Comparison of ENCODE assay signal across 9 mouse cellular contexts in the genomic region with DNA sequence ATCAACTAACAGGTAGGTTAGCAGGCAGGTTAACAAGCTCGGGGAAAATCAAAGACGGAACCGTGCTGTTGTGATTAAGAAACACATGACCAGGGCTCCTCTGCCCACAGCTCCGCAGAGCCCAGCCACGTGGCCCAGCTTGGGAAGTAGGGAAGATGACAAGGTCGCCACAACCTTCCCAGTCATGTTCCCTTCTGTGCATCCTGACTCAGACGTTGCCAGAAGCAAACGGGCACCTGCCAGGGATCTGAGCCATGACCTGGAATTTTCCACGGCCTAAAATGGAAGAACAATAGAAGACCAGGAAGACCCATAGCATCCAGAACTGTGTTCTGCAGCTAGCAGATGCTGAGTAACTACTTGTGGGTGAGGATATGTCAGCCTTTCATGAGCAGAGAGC. TPM values are rescaled to one million over a fixed set of nuclear protein-coding genes. Genes with fewer than 3 reads are reported as not detected.
A peak's percentile ranks its signal among the peaks of the same experiment; 100 is the strongest.
DNase-seq lines count a peak whose midpoint lies in the region; ATAC-seq lines count a peak whose summit lies in the region.
"Had no signal": no experiment of that assay in that cellular context is flagged by ENCODE, and none has a peak within 500 bp of the region (broad histone marks: within the 10 kb centered on the region; RNA-seq: fewer than 3 reads in every experiment).

No protein-coding gene starts in this region.

- no peak overlapping the region for H3K4me3 ChIP-seq in kidney, embryonic 16.5 days (ENCODE audit: low read length)

- DNase-seq in kidney, adult 9 months, result peak; percentile 33
- peak; percentile 95 for DNase-seq in brain, adult 2 months (ENCODE audit: low read depth, low spot score)
- DNase-seq in cerebellum, postnatal 14 days, result peak; percentile 65 to 68
- peak; percentile 39 for DNase-seq in kidney, postnatal 14 days
- DNase-seq in spleen, postnatal 4 days (ENCODE audit: low spot score in 2 of 2), result no peak
- no peak for DNase-seq in lung, postnatal 14 days

- no peaks in the 10 kb centered on the region for H3K9me3 ChIP-seq in kidney, embryonic 16.5 days (ENCODE audit: low read length)

- no peak for ATAC-seq in kidney, embryonic 16.5 days (ENCODE audit: low FRiP score, low TSS enrichment)

- no peak overlapping the region for H3K9ac ChIP-seq in kidney, embryonic 16.5 days (replicated peaks; ENCODE audit: low read length)
- H3K9ac ChIP-seq: liver, embryonic 14.5 days had no signal

- H3K4me1 ChIP-seq in kidney, embryonic 16.5 days (ENCODE audit: insufficient read depth, low read length), result peaks cover 14% of the 10 kb centered on the region

- no peak overlapping the region for H3K27ac ChIP-seq in kidney, embryonic 16.5 days (ENCODE audit: low read length)
- H3K27ac ChIP-seq: kidney, postnatal 0 days; liver, embryonic 14.5 days had no signal

- no peaks in the 10 kb centered on the region for H3K27me3 ChIP-seq in kidney, embryonic 16.5 days (ENCODE audit: insufficient read depth, low read length)

- H3K36me3 ChIP-seq in kidney, embryonic 16.5 days (ENCODE audit: insufficient read depth, low read length), result no peaks in the 10 kb centered on the region

- no peak overlapping the region for H3K4me2 ChIP-seq in kidney, embryonic 16.5 days (replicated peaks; ENCODE audit: low read depth, low read length)

- WGBS in kidney, embryonic 16.5 days, result 70% methylated on average over 9 of the region's 9 CpGs

RNA-seq across cellular contexts. Expression of gene Gfod1, which starts 32.5 kb away (rescaled TPM):
- polyA plus RNA-seq in kidney, embryonic 16.5 days (2015; fragmentation: Nextera tagmentation; extraction: Ambion mirVana), result 0.24 and 0.36 TPM in 2 replicates

Comparison
In these comparisons a context has a peak if more than half of its experiments do, and no peak if none do; other contexts are left out.
1. DNase-seq: peak in kidney, adult 9 months (single experiment), brain, adult 2 months (single experiment), cerebellum, postnatal 14 days (2 of 2) and kidney, postnatal 14 days (single experiment); none in spleen, postnatal 4 days (0 of 2) and lung, postnatal 14 days (single experiment).